Comparison of ENCODE assay signal across 12 mouse cellular contexts in genomic region chr17:28781290-28782045, GRCm38 (mm10). TPM values are rescaled to one million over a fixed set of nuclear protein-coding genes. Genes with fewer than 3 reads are reported as not detected.
A peak's percentile ranks its signal among the peaks of the same experiment; 100 is the strongest.
DNase-seq lines count a peak whose midpoint lies in the region; ATAC-seq lines count a peak whose summit lies in the region.
"Had no signal": no experiment of that assay in that cellular context is flagged by ENCODE, and none has a peak within 500 bp of the region (broad histone marks: within the 10 kb centered on the region; RNA-seq: fewer than 3 reads in every experiment).

No protein-coding gene starts in this region.

- no peak for ATAC-seq in kidney, embryonic 16.5 days (ENCODE audit: low FRiP score, low TSS enrichment)
- ATAC-seq in heart, embryonic 11.5 days (replicated peaks; ENCODE audit: insufficient number of reproducible peaks, low FRiP score, low TSS enrichment) = no peak; the same call in 1 of the 2 replicates
- ATAC-seq in stomach, embryonic 16.5 days (ENCODE audit: insufficient read depth, low FRiP score) = peak; percentile 62; the same call in 1 of the 2 replicates

- H3K9ac ChIP-seq in kidney, embryonic 16.5 days (replicated peaks; ENCODE audit: low read length) = no peak overlapping the region; the same call in 1 of the 2 replicates
- H3K9ac ChIP-seq in heart, embryonic 11.5 days (ENCODE audit: low read depth, low read length) = peak overlapping the region; percentile 39; the same call in 1 of the 2 replicates
- peak overlapping the region; percentile 0; the same call in 1 of the 2 replicates for H3K9ac ChIP-seq in stomach, embryonic 16.5 days (ENCODE audit: low read length)
- H3K9ac ChIP-seq: forebrain, embryonic 12.5 days; lung, embryonic 14.5 days; midbrain, embryonic 12.5 days had no signal

- H3K4me1 ChIP-seq in kidney, embryonic 16.5 days (ENCODE audit: insufficient read depth, low read length) = no peaks in the 10 kb centered on the region
- peaks cover 12% of the 10 kb centered on the region for H3K4me1 ChIP-seq in heart, embryonic 11.5 days (ENCODE audit: control insufficient read depth, insufficient read depth, low read length)
- peaks cover 5% of the 10 kb centered on the region; the same call in 1 of the 2 replicates for H3K4me1 ChIP-seq in stomach, embryonic 16.5 days (ENCODE audit: control insufficient read depth, insufficient read depth, low read length)
- H3K4me1 ChIP-seq: midbrain, embryonic 12.5 days had no signal

- no peaks in the 10 kb centered on the region for H3K27me3 ChIP-seq in kidney, embryonic 16.5 days (ENCODE audit: insufficient read depth, low read length)
- H3K27me3 ChIP-seq in heart, embryonic 11.5 days (ENCODE audit: control insufficient read depth, insufficient read depth, low read length) = no peaks in the 10 kb centered on the region
- H3K27me3 ChIP-seq in stomach, embryonic 16.5 days (ENCODE audit: control insufficient read depth, insufficient read depth, low read length) = no peaks in the 10 kb centered on the region
- H3K27me3 ChIP-seq: forebrain, embryonic 12.5 days; midbrain, embryonic 12.5 days had no signal

- no peak overlapping the region for H3K27ac ChIP-seq in kidney, embryonic 16.5 days (ENCODE audit: low read length)
- H3K27ac ChIP-seq in heart, embryonic 11.5 days (ENCODE audit: low read depth, low read length) = peak overlapping the region; percentile 50
- peak overlapping the region; percentile 25; the same call in 1 of the 2 replicates for H3K27ac ChIP-seq in stomach, embryonic 16.5 days (ENCODE audit: low read length)
- H3K27ac ChIP-seq: forebrain, embryonic 12.5 days; midbrain, embryonic 12.5 days had no signal

- WGBS in kidney, embryonic 16.5 days = 52% methylated on average over 9 of the region's 9 CpGs
- WGBS in heart, embryonic 11.5 days (ENCODE audit: insufficient replicate concordance) = 51% methylated on average over 9 of the region's 9 CpGs
- WGBS in stomach, embryonic 16.5 days = 44% methylated on average over 9 of the region's 9 CpGs

- H3K36me3 ChIP-seq in kidney, embryonic 16.5 days (ENCODE audit: insufficient read depth, low read length) = 0 out of 2 replicates have a peak, but pooled peaks cover 3% of the 10 kb centered on the region
- no peaks in the 10 kb centered on the region for H3K36me3 ChIP-seq in heart, embryonic 11.5 days (ENCODE audit: control insufficient read depth, insufficient read depth, low read length)
- peaks cover 7% of the 10 kb centered on the region for H3K36me3 ChIP-seq in stomach, embryonic 16.5 days (ENCODE audit: control insufficient read depth, insufficient read depth, low read length)
- H3K36me3 ChIP-seq: forebrain, embryonic 12.5 days; midbrain, embryonic 12.5 days had no signal

- no peak overlapping the region for H3K4me2 ChIP-seq in kidney, embryonic 16.5 days (replicated peaks; ENCODE audit: low read depth, low read length)
- no peak overlapping the region for H3K4me2 ChIP-seq in heart, embryonic 11.5 days
- no peak overlapping the region for H3K4me2 ChIP-seq in stomach, embryonic 16.5 days (ENCODE audit: low read depth, low read length)
- H3K4me2 ChIP-seq: forebrain, embryonic 12.5 days; lung, embryonic 14.5 days; midbrain, embryonic 12.5 days had no signal

- no peak overlapping the region for H3K4me3 ChIP-seq in kidney, embryonic 16.5 days (ENCODE audit: low read length)
- no peak overlapping the region for H3K4me3 ChIP-seq in heart, embryonic 11.5 days (ENCODE audit: low read depth, low read length)
- H3K4me3 ChIP-seq in stomach, embryonic 16.5 days (replicated peaks; ENCODE audit: low read length) = no peak overlapping the region
- H3K4me3 ChIP-seq: forebrain, embryonic 12.5 days; midbrain, embryonic 12.5 days had no signal

- DNase-seq in kidney, postnatal 4 days = peak; percentile 50 to 58
- DNase-seq in adipocyte (ENCODE audit: low spot score) = peak; percentile 32
- no peak for DNase-seq in layer of hippocampus, adult 8-10 months (ENCODE audit: low spot score in 2 of 2)
- no peak for DNase-seq in ovary, adult 18-20 months (ENCODE audit: low spot score)
- DNase-seq in lung, adult 18-20 months = no peak
- DNase-seq: lung, embryonic 14.5 days; thymus, postnatal 25 days had no signal

- H3K9me3 ChIP-seq in kidney, embryonic 16.5 days (ENCODE audit: low read length) = no peaks in the 10 kb centered on the region
- H3K9me3 ChIP-seq in heart, embryonic 11.5 days (replicated peaks; ENCODE audit: control insufficient read depth, low read length) = no peaks in the 10 kb centered on the region
- H3K9me3 ChIP-seq in stomach, embryonic 16.5 days (replicated peaks; ENCODE audit: control insufficient read depth, low read length) = 0 out of 2 replicates have a peak, but pooled peaks cover 5% of the 10 kb centered on the region
- H3K9me3 ChIP-seq: forebrain, embryonic 12.5 days; midbrain, embryonic 12.5 days had no signal

RNA-seq across cellular contexts. Expression of gene Mapk13, which starts 12.4 kb away (rescaled TPM):
- polyA plus RNA-seq in kidney, embryonic 16.5 days (2015; fragmentation: Nextera tagmentation; extraction: Ambion mirVana) = 52.5 and 57.2 TPM in 2 replicates
- polyA plus RNA-seq in heart, embryonic 11.5 days (2014; fragmentation: Nextera tagmentation; extraction: Ambion mirVana) = 2.6 and 2.9 TPM in 2 replicates
- 116 and 128 TPM in 2 replicates for polyA plus RNA-seq in stomach, embryonic 16.5 days (2015; fragmentation: Nextera tagmentation; extraction: Ambion mirVana)
- 1 to 10 TPM; 1.0 to 3.5 (median 2.0) TPM for total RNA-seq in layer of hippocampus, adult 8-10 months (2022)

RNA-seq across cellular contexts. Expression of gene Brpf3, which starts 19.4 kb away (rescaled TPM):
- 9.9 and 11.0 TPM in 2 replicates for polyA plus RNA-seq in kidney, embryonic 16.5 days (2015; fragmentation: Nextera tagmentation; extraction: Ambion mirVana)
- polyA plus RNA-seq in heart, embryonic 11.5 days (2014; fragmentation: Nextera tagmentation; extraction: Ambion mirVana) = 12.1 and 13.4 TPM in 2 replicates
- polyA plus RNA-seq in stomach, embryonic 16.5 days (2015; fragmentation: Nextera tagmentation; extraction: Ambion mirVana) = 8.2 and 10.5 TPM in 2 replicates
- 10 to 100 TPM; 39.8 to 56.2 (median 50.5) TPM for total RNA-seq in layer of hippocampus, adult 8-10 months (2022)

RNA-seq across cellular contexts. Expression of gene AC170998.1, which starts 55.6 kb away (rescaled TPM):
- 1.8 and 4.2 TPM in 2 replicates for polyA plus RNA-seq in kidney, embryonic 16.5 days (2015; fragmentation: Nextera tagmentation; extraction: Ambion mirVana)
- polyA plus RNA-seq in heart, embryonic 11.5 days (2014; fragmentation: Nextera tagmentation; extraction: Ambion mirVana) = 1.8 and 2.3 TPM in 2 replicates
- polyA plus RNA-seq in stomach, embryonic 16.5 days (2015; fragmentation: Nextera tagmentation; extraction: Ambion mirVana) = 2.3 and 2.8 TPM in 2 replicates
- 1 to 10 TPM; 2.5 to 5.3 (median 3.2) TPM for total RNA-seq in layer of hippocampus, adult 8-10 months (2022)

Comparison
In these comparisons a context has a peak if more than half of its experiments do, and no peak if none do; other contexts are left out.
1. DNase-seq: peak in kidney, postnatal 4 days (2 of 2) and adipocyte (single experiment); none in layer of hippocampus, adult 8-10 months (0 of 2), ovary, adult 18-20 months (single experiment) and lung, adult 18-20 months (0 of 2).
2. RNA of gene Mapk13, which starts 12.4 kb away (polyA plus RNA-seq): 116 to 128 TPM in stomach, embryonic 16.5 days and 52.5 to 57.2 TPM in kidney, embryonic 16.5 days; 2.6 to 2.9 TPM in heart, embryonic 11.5 days; every median in the first group is over 10 times any median in the second.